Mouse (Mus musculus): ENCODE measurements around the gene Myd88.
"Not testable (repeated sequence)": the region's sequence is repeated elsewhere in the genome, so short reads cannot be mapped to it uniquely, and the experiment has no call there.

Myd88 gene

DNA sequence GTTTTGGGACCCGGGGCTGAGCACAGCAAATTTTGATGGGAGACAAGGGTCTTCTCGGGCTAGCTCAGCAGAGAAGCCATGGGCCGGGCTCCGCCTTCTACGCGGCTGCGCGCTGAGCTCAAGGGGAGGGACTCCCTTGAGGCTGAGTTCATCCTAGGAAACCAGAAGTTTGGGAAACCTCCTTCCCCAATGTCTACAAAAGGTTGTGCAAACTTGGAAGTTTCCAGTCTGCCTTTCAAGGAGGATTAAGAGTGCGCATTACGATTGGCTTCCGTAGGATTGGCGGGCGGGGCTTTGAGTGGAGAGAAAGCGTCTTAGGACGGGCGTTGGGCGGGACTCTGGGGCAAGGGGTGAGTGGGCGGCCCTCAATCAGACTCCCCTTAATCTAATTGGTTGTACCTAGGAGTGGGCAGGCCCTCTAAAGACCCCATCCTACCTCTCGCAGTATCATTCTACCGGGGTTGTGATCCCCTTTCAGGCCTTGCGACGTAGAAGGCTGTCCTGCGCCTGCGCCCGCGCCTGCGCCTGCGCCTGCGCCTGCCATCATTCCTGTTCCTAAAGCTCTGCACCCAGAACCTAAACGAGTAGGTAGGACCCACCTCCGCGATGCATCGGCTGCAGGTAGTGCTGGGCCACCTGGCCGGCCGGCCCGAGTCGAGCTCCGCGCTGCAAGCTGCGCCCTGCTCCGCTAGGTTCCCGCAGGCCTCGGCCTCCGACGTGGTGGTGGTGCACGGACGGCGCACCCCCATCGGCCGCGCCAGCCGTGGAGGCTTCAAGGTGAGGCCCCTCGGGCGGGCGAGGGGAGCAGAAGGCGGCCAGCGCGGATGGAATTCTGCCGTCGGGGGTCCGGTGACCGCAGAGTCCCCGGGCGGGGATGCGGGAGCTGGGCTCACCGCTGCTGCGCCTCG, at the start of gene Myd88:
Gene Myd88 (minus strand): TSS at position 503 of the 908 bp plus-strand sequence.
- DNase-seq (ENCODE audit: inconsistent ontology term): peak; percentile 98

DNA sequence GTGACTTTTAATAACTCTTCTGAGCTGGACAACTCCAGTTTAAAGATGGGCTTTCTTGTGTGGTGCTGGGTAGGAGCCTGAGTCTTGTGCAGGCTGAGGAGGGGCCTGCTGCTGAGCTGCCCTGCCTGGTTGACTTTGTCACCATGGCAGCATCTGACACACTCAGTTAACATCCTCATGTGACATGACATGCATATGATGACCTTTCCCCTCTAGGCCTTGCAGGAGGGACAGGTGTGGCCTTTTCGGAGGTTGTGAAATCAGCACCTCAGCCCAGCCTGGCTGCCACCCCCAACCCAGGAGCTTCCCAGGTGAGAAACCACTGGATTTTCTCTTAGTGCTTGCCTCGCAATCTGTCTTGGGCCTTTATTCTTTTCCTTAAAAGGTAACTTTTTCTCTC, 49.0 kb upstream of the Myd88 start:
- no peak for DNase-seq (ENCODE audit: inconsistent ontology term)

DNA sequence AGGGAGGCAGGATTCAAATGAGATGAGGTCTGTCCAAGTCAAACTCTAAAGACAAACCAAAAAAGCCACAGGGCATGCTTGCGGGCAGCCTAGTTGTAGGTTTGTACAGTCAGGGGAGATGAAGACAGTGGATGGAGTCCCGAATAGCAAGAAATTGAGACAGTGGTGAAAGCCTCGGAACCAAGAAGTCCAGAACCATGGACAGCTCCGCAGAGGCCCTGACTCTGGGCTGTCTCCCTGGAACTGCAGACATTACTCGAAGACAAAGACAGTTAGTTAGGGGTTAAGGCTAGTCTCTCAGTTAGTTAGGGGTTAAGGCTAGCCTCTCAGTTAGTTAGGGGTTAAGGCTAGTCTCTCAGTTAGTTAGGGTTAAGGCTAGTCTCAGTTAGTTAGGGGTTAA, 47.7 kb upstream of the Myd88 start:
- DNase-seq (ENCODE audit: inconsistent ontology term): no peak

DNA sequence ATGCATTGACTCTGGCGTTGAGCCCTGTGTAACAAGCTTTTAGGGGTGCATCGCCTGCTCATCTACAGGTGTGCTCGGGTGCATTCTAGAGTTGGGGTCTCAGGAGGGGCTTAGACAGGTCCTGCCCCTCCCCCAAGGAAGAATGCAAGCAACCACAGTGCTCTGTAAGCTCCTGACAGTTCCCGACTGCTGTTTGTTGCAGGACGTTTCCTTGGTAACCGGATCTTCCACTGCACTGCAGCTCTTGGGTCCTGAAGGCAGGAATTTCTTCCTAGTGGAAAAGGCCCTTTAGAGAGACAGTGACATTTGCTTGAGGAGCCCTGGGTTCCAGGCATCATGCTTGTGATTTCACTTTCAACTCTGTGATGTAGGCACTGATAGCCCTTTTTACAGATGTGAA, 41.4 kb upstream of the Myd88 start:
- no peak for DNase-seq (ENCODE audit: inconsistent ontology term)

DNA sequence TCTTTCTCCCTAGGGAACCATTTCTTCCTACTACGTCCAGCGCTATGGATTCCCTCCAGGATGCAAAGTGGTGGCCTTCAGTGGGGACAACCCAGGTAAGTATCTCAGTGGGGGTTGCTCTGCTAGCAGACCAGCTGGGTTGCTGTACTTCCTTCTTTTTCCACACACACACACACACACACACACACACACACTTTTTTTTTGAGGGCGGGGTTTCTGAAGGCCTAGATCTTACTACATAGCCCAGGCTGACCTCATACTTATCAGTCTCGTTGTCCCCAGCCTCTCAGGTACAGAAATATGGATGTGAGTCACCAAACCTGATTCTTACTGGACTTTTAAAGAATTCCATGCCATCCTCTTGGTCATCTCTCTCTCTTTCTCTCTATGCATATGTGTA, 37.0 kb upstream of the Myd88 start:
- DNase-seq (ENCODE audit: inconsistent ontology term): no peak

DNA sequence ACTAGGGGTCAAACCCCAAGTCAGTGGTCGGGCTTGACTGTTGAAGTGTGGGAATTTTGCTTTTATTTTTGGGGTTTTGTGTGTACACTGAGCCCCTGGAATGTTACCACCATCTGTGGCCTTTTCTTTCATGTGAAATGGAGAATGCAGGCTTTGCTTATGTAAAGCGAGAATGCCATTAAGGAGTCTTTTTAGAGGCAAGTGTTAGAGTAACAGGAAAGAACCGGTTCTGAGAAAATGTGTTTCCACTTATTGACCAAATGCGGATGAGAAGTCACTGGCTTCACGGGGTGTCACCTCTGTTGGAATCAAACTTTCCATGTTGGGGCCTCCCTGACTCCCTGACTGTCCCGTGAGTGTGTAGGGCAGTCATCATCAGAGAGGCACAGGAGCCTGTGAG, 34.3 kb upstream of the Myd88 start:
- DNase-seq (ENCODE audit: inconsistent ontology term): no peak

DNA sequence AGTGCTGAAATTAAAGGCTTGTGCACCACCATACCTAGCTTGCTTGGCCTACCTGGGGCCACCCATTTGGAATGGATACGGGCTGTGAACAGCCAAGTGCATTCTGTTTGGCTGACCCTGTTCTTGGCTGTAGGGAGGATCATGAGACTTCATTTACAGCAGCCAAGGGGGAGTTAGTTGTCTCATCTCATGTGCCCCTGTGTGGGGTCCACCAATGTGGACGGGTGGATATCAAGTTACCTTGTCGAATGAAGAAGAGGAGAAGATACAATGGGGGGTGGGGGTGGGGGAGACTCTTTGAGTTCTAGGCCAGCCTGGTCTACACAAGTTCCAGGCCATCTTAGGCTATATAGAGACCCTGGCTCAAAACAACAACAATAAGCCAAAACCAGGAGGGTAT, 33.8 kb upstream of the Myd88 start:
- no peak for DNase-seq (ENCODE audit: inconsistent ontology term)

DNA sequence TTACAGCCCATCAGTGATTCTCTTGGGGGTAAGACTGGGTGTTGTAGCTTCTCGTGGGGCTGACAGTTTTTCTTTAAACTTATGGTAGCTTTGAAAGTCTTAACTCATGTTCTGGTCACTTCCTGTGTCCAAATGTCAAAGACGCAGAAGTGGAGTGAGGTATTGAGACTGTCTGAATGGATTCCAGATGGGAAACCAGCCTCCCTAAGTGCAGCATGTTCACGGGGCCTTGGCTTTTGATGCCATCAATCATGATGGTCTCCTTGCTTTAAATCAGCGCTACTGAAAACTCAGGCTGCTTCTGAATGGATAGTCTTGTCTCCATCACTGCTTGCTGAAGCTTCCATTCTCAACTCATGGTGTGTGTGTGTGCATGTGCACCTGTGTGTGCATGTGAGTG, 30.0 kb upstream of the Myd88 start:
- no peak for DNase-seq (ENCODE audit: inconsistent ontology term)

DNA sequence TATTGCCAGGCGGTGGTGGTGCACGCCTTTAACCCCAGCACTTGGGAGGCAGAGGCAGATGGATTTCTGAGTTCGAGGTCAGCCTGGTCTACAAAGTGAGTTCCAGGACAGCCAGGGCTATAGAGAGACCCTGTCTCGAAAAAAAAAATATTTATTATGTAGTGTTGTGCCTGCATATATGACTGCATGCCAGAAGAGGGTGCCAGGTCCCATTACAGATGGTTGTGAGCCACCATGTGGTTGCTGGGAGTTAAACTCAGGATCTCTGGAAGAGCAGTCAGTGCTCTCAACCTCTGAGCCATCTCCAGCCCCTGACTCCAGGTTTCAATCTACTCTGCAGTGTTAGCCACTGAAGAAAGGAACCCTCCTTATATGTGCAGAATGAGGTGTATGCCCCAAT, 29.6 kb upstream of the Myd88 start:
- DNase-seq (ENCODE audit: inconsistent ontology term): not testable (repeated sequence)

DNA sequence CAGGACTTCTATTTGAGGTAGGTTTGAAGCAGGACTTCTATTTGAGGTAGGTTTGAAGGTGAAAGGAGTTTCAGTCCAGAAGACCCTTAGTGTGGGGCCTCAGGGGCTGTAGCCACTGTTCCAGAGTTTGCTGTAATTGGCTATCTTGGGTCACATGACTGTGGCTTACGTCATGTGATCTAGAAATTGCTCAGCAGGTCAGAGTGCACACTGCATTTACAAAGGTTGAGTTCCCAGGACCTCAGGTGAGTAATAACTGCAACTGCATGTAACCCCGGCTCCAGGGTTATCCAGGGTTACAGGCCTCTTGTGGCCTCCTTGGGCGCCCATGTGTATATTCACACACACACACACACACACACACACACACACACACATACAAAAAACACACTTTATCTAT, 27.2 kb upstream of the Myd88 start:
- DNase-seq (ENCODE audit: inconsistent ontology term): no peak

DNA sequence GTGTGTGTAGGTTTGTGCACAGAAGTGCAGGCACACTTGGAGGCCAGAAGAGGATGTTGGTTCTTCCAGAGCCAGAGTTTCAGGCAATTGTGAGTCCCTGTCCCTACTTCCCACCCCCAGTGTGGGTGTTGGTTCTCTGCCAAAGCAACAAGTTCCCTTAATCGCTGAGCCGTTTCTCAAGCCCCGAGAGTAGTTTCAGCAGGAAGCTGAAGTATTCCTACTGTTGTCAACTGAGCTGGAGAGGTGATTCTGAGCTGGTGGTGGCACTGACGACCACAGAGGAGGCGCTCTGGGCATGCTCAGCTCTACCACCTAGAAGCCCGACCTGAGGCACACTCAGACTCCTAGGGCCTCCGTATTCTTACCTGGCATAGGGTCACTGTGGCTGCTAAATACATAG, 24.1 kb upstream of the Myd88 start, which contains the start of gene Slc22a14:
Gene Slc22a14 (minus strand): TSS at position 270 of the 400 bp plus-strand sequence.
- DNase-seq (ENCODE audit: inconsistent ontology term): no peak

DNA sequence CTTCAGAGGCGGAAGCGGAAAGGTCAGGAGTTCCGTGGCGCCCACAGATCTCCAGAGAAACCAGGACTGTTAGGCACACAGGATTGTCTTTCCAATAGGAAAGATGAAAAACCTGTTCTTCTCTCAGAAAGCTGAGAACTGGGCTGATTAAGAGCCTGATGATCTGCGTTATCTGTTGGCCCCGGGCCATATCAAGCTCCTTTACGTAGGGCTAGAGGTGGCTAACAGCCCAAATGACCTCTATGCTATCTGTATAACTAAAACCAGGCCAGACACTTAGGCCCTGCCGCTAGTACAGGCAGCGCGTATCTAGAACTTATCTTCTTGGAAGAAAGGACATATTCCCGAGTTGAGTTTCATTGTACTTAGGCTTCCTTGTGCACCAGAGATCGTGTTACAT, 22.0 kb upstream of the Myd88 start:
- no peak for DNase-seq (ENCODE audit: inconsistent ontology term)

DNA sequence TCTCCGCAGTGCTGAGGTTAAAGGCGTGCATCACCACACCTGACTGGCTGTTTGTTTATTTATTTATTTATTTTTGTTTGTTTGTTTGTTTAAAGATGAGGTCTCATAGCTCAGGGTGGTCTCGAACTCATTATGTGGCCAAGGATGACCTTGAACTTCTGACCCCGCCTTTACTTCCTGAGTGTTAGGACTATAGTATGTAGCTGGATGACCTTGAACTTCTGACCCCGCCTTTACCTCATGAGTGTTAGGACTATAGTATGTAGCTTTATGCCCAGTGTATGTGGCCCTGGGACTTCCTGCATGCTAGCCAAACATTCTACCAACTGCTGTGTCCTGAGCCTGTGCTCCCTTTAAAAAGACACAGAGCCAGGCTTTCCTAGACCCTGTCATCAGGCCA, 20.2 kb upstream of the Myd88 start:
- no peak for DNase-seq (ENCODE audit: inconsistent ontology term)

DNA sequence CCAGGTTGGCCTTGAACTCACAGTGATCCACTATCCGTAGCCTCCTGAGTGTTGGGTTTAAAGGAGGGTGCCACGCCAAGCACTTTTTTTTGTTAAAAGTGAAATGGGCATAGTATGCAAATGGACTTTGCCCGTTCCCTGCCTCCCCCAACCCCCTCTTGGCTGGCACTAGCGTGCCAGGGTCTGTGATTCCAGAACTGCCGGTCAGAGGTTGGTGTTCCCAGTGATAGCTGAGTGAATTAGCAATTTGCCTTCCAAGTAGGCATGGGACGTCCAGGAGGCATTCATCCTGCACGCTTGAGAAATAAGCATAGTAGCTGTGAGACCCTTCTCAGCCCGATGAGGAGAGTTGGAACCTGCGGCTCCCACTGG, 16.8 kb upstream of the Myd88 start:
- no peak for DNase-seq (ENCODE audit: inconsistent ontology term)

DNA sequence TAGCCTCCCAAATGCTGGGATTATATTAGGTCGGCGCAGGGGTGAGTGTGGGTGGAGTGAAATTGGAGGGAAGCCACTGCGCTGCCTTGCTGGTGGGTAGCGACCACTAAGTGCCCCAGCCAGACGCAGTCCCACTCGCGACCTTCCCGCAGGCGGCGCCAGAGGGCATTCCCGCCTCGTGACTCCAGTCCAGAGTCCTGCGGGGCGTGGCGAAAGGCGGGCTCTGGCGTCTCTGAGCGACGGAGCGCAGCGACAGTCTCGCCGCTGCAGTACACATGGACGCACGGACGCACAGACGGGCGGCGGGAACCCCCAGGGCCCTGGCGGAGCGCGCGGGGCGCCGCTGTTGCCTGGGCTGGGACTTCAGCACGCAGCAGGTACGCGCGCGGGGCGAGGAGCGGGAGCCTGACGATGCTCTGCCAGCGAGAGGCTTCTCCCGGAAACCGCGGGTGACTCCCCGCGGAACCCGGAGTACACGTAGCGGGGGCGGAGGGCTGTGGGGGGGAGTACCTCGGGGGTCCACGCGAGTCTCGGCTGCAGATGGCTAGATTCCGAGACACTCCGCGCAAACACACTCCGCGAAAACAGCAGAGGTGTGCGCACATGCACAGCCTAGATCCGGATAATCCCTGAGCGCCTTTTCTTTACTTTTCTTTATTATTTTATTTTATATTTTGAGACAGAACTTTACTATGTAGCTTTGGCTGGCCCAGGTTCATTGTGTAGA, 16.3 kb upstream of the Myd88 start, which contains the start of gene Xylb:
Gene Xylb (plus strand): TSS at position 51 of the 727 bp plus-strand sequence.
- peak; percentile 88 for DNase-seq (ENCODE audit: inconsistent ontology term)

DNA sequence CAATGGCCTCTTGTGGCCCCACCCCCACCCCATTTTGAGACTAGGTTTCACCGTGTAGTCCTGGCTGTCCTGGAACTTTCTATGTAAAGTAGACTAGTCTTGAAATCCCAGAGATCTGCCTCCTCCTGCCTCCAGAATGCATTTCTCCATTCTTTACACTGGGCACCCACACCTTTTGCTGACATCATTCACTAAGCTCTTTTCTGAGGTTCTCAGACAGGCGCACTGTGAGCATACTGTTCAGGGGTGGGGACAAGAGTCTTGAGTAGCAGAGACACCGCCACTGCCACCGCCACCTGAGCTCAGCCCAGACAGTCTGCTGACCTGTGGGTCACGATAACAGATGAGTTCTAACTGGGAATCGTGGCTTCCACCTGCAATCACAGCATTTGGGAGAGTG, 14.7 kb upstream of the Myd88 start:
- no peak for DNase-seq (ENCODE audit: inconsistent ontology term)

DNA sequence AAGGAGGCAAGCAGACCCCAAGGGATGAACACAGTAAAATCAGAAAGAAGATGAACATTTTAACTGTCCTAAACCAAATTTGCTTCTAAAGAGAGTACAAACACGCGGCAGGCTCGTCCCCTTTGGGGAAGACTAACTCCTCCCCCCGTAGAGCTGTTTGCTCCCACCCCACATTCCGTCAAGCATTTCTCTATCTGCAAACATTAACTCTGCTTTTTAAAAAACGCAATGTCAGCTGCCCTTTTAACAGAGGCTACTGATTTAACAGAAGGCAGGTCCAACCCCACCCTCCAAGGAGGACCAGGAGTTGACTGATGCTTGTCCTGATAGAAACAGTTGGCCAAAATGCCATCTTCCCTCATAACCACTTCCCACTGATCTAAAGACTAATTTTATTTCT, 12.7 kb upstream of the Myd88 start:
- no peak for DNase-seq (ENCODE audit: inconsistent ontology term)

DNA sequence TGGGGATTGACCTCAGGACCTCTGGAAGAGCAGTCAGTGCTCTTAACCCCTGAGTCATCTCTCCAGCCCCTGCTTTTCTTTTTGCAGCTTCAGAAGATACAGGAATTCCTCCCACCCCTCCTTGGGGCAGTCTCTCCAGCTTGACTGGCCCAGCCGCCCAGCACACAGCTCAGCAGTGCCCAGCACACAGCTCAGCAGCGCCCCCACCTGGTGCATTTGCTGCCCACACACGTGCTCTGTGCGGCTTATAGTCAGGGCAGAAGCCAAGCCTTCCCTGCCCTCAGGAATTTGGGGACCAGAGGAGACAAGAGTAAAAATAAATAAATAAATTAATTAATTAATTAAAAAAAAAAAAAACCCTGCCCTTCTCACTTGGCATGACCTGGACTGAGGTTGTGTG, 10.8 kb upstream of the Myd88 start:
- DNase-seq (ENCODE audit: inconsistent ontology term): peak; percentile 64

DNA sequence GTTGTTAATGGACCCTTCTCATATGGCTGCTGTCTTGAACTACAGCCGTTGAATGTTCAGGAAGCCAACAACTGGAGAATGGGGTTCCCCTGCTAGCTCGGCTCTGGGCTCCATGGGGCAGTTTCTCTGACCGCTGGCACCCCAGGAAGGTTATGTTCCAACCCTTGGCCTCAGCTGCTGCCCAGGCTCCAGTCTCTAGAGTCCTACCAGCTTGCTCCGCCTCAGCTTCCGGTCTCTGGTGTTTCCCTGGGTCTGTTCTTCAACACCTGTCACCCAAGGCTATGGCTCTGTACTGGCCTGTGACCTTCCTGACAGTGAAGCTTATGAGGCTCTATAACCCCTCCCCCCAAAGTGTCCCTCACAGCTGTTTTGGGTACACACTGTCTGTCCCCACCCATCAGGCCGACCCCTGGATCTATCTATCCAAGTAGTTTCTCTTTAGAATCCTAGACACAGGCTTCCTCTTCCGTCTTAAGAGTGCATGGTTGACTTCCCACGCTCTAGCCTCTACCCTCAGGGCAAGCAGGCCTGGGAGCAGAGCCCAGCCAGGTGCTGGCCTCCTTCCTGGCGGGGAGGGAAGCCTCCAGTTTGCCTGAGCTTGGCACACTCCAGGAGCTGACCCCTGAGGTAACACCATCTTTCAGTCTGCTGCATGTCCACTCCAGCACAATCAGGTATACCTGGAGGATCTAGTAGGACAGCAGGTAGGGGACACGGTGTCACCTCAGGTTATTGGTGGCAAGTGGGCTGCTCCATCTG, 9.9 kb upstream of the Myd88 start:
- no peak for DNase-seq (ENCODE audit: inconsistent ontology term)

DNA sequence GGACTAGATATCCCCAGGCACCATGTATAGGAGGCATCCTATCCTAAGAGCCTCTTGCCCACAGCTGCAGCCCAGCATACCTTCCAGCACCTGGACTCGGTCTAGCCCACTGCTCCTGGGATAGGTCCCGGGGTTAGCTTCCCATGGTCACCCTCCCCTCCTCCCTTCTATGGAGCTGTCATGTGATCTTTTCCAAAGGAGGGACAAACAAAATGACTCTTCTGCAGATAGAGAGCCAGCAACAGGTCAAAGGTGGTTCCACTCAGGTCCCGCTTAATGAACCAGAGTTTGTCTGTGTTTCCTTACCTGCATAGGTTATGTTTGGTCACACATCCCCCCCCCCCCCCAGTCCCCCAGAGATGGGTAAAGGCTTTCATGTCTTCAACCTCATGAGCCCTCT, 9.3 kb upstream of the Myd88 start:
- DNase-seq (ENCODE audit: inconsistent ontology term): no peak

DNA sequence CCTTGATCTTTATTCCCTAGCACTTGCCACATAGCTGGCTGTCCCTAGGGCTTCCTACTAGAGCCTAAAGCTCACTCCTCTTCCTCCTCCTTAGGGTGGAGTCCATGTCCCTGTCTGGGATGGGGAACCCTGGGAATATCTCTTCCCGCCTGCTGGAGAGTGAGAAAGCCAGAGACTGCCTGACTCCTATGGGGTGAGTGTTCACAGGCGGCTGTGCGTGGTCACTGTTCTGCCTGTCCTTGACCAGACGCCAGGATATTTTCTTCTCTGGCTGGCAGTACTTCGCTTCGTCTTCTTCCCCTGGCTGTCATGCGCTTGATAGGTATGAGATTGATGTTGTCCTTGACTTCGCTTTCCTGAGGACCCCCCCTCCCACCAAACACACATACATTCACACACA, 5.2 kb upstream of the Myd88 start:
- DNase-seq (ENCODE audit: inconsistent ontology term): no peak

DNA sequence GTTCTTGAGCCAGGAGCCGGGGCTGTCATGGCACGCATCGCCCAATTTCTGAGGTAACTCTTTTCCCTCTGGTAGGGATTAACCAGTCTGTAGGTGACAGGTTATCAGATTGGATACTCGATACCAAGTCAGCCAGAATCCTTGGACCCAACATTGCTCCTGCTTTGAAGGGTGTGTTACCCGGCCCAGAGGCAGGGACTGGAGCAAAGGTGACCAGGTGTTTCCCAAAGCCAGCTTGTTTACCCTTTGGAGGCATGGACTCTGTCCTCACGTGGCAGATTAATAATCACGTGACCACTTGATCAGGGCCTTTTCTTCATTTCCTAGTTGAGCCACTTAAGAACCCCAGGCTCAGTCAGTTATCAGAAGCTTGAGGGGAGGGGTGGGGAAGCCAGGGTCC, 1.5 kb upstream of the Myd88 start:
- no peak for DNase-seq (ENCODE audit: inconsistent ontology term)

Data from Muller cell, postnatal 12 days (primary cell).